Mouse (Mus musculus) mouse embryonic stem cell (cell line): ENCODE results near the gene Yy1.
"Not testable (repeated sequence)": the region's sequence is repeated elsewhere in the genome, so short reads cannot be mapped to it uniquely, and the experiment has no call there.

ENCODE experiments used
- in situ Hi-C, 2 experiments: fragments of 300-500 bp; cut with MboI; formaldehyde crosslinking; loops; 1 replicate in 1 of 2; 3 replicates in 1 of 2; pipeline ENCODE4 v1.14.3; 2019 to 2020; ENCODE audit warnings: low sequenced_read_pairs in 2 of 2, low pct_unique_long_range_greater_than_20kb in 1 of 2, mixed read lengths in 1 of 2; ENCODE audit not compliant: unreplicated experiment in 1 of 2

Yy1 gene

DNA sequence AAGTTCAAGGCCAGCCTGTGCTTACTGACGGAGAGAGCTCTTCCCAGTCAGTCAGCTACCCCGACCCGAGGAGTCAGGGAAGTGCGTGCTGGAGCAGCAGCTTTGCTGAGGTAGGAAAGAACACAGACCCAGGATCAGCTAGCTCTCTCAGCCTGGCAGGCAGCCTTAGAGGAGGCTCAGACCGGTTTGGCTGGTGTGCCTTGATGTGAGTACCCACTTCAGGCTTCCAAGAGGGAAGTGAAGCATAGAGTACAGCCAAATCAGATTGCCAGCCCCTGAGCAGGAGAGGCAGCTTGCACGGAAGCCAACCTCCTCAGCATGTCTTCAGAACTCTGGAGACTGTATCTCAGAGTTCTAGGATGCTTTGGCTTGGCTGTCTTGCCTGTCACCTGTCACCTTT is 48.4 kb downstream of the Yy1 start:
- in situ Hi-C loops, result no loop called here

GRCm38 (mm10) chr12:108842663-108843062 is 49.9 kb downstream of the Yy1 start:
- in situ Hi-C loops, result no loop called here

DNA sequence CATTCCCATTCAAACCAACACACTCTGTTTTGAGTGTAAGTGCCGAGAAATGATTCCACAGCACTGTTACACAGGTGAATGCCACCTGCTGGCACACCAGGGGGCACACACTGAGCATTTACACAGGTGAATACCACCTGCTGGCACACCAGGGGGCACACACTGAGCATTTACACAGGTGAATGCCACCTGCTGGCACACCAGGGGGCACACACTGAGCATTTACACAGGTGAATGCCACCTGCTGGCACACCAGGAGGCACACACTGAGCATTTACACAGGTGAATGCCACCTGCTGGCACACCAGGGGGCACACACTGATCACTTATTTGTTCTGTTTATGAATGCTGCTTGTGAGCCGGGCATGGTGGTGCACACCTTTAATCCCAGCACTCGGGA is 55.3 kb downstream of the Yy1 start:
- in situ Hi-C loops, result not testable (repeated sequence)

- in situ Hi-C loops, result no loop called here
Measured at GRCm38 (mm10) chr12:108849488-108850022, 56.8 kb downstream of the Yy1 start.

DNA sequence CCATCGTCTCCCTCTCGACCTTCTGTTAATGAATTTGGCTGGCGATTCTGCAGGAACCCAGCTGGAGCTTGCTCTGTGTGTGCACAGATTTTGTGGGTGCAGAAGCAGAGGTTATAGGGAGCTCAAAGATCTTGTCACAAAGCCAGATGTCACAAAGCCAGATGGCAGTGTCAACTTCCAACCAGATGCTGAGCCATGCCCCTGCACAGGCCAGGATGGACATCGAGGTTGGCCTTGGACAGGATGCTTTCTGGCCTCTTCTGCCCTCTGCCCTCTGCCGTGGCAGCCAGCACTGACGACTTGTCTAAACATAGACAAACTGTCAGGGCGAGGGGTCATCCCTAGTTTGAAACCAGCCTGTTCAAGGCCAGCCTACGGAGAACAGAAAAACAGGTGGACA is 57.4 kb downstream of the Yy1 start:
- in situ Hi-C loops, result no loop called here

DNA sequence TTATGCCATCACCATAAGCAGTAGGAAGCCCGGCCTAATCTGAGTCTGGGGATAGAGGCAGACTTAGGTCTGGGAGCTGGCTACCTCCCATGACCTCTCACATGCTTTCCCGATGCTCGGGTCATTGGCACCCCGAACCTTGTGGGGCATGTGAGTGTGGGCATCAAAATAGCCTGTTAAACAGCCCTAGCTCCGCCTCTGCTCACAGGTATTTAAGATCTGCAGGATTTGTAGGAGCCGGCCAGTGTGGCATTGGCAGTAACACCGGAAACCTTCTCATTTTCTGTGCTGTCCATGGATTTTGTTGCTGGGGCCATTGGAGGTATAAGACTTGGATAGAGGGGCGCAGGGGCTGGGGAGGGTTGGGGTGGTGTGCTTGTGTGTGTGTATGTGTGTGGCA is 58.1 kb downstream of the Yy1 start:
- in situ Hi-C loops, result no loop called here

DNA sequence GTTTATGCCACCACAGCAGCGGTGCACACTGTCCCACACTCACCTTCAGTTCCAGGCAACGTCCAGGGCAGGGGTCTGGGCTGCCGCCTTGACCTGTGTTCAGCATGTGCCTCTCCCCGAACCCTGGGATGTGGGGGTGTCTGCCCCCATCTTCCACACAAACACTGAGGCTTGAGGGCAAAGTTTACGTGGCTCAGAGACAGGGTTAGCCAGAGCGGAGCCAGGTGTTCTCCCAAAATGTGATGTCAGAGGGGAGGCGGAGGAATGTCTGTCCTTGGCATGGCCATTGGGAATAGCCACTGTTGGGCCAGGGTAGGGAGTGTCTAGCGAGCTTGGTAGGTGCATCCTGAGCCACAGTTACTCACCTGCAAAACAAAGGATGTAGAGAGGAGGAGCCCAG is 60.0 kb downstream of the Yy1 start:
- in situ Hi-C loops, result no loop called here

DNA sequence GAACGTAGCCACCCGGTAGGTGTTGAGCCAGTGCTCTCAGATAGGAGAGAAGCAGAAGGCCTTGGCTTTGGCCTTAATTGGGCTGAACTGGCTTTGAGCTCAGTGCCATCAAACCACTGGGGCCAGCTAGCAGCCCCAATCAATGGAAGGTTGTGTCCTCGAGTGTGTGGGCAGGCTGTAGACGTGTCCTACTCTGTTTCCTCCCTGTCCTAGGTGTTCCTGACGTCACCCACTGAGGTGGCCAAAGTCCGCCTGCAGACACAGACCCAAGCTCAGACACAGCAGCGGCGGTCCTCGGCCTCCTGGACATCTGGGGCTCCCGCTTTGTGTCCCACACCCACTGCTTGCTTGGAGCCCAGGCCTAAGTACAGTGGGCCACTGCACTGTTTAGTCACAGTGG is 62.3 kb downstream of the Yy1 start:
- in situ Hi-C loops, result no loop called here

DNA sequence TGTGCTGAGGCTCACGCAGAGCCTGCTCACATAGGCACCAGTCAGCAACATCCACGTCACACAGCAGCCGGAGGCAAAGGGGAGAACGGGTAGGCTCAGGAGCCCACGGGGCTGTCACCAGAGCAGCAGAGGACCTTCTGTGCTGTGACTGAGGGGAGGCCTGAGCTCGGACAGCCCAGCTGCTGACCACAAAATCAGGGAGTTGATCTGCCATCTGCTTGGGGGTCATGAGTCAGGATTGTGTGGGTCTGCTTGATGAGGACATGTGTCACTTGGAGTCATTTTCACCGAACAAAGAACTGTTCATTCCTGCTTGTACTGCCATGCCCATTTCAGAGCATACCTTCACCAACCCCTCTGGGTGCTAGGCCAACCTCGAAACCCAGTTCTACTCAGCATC is 63.4 kb downstream of the Yy1 start:
- in situ Hi-C loops, result no loop called here

GRCm38 (mm10) chr12:108857109-108857508 is 64.3 kb downstream of the Yy1 start:
- in situ Hi-C loops, result no loop called here

DNA sequence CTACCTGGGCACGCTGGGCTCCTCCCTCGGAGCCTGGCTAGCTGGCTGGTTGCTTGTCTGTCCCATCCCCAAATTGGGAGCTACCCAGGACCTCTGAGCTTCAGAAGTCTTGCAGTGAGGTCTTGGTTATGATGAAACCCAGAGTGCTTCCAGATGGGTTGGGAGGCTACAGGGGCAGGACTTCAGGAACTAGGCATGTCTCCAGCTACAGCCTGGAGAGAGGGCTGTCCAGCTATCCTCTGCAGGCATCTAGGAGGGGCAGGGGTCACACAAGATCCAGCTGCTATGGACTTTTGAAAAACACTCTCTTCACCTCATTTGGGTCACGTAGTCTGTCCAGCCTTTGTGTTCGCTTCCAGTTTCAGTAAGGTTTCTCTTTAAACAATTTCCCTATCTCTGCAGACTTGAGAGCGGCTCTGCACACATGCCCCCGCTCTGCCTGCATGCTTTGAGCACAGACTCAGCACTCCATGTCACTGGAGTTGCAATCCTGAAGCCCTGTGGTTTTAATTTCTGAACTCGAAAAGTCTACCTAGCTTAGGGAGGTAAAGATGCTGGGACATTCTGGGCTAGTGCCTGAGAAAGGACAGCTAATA is 64.9 kb downstream of the Yy1 start:
- in situ Hi-C loops, result no loop called here

GRCm38 (mm10) chr12:108858486-108858885 is 65.7 kb downstream of the Yy1 start:
- in situ Hi-C loops, result no loop called here

GRCm38 (mm10) chr12:108865007-108865494 is 72.3 kb downstream of the Yy1 start:
- in situ Hi-C loops, result no loop called here

DNA sequence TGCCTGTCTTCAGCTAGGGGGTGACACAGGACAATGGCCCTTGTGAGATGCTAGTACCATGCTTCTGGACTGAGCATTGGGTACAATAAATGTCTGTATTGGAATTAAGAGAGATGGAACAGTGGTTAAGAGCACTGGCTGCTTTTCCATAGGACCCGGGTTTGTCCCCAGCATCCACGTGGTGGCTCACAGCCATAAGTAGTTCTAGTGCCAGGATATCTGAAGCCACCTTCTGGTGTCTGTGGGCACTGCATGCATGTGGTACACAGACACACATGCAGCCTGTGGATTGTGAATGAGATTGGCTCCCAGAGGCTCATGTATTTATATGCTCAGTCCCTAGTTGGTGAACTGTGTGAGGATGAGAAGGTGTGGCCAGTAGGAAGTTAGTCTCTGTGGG is 76.8 kb downstream of the Yy1 start:
- in situ Hi-C loops, result no loop called here
